Mouse (Mus musculus) forebrain, postnatal 0 days (tissue): ENCODE measurements around the gene Vezf1. TPM values are rescaled to one million over a fixed set of nuclear protein-coding genes. Genes with fewer than 3 reads are reported as not detected.

Experiments used
- ATAC-seq: fragments of 200-750 bp; cut with Nextera tagmentation; 2 replicates; pipeline ENCODE4 v1.8.0; 2017; ENCODE audit warnings: mild to moderate bottlenecking, moderate library complexity
- DNase-seq: peaks from one replicate; pipeline ENCODE4 v3.0.0-alpha.2; 2015
- H3K27ac ChIP-seq: fragments of 300-500 bp; sonication (generic); 2 replicates; pipeline ENCODE4 v1.5.1; 2014; ENCODE audit warnings: low read depth, mild to moderate bottlenecking, antibody characterized with exemption, low read length, moderate library complexity, mixed read lengths
- H3K27me3 ChIP-seq: fragments of 300-500 bp; sonication (generic); 2 replicates; pipeline ENCODE4 v1.6.1; 2014; ENCODE audit warnings: mild to moderate bottlenecking, low read length, mixed read lengths; ENCODE audit not compliant: insufficient read depth
- H3K36me3 ChIP-seq: fragments of 300-500 bp; sonication (generic); 2 replicates; pipeline ENCODE4 v1.6.1; 2014; ENCODE audit warnings: mild to moderate bottlenecking, moderate library complexity; ENCODE audit not compliant: insufficient read depth
- H3K4me1 ChIP-seq: fragments of 300-500 bp; sonication (generic); 2 replicates; pipeline ENCODE4 v1.6.1; 2014; ENCODE audit warnings: antibody characterized with exemption; ENCODE audit not compliant: insufficient read depth
- H3K4me2 ChIP-seq: fragments of 300-500 bp; sonication (generic); 2 replicates; pipeline ENCODE4 v1.6.1; 2014; ENCODE audit warnings: low read depth, mild to moderate bottlenecking, moderate library complexity
- H3K4me3 ChIP-seq: fragments of 300-500 bp; sonication (generic); 2 replicates; pipeline ENCODE4 v1.5.1; 2014; ENCODE audit warnings: low read depth, low read length, mixed read lengths
- H3K9ac ChIP-seq: fragments of 300-500 bp; sonication (generic); 2 replicates; pipeline ENCODE4 v1.6.1; 2014; ENCODE audit warnings: mild to moderate bottlenecking
- H3K9me3 ChIP-seq: fragments of 300-500 bp; sonication (generic); 2 replicates; pipeline ENCODE4 v1.6.1; 2016; ENCODE audit warnings: low read length
- CTCF ChIP-seq: sonication (generic); IDR thresholded peaks from 2 replicates; pipeline ENCODE4 v1.5.1; 2016; ENCODE audit warnings: antibody characterized with exemption, control low read depth, low read depth
- WGBS: fragments of 180-500 bp; shearing (Covaris S2); extraction: QIAGEN DNeasy Blood & Tissue Kit; methylation state at CpG from one replicate; pipeline ENCODE4 v1.1.7; 2014; 5-methylcytosine and 5-hydroxymethylcytosine counted together
- polyA plus RNA-seq: library from polyadenylated mRNA; unstranded; fragments of >200 nt; fragmentation: Nextera tagmentation; extraction: Ambion mirVana; gene quantifications from 2 replicates; pipeline ENCODE4 v1.2.1, GENCODE M21; 2015
- total RNA-seq: library from RNA; depleted of rRNA; stranded (reverse); fragments of >200 nt; gene quantifications from 2 replicates; pipeline ENCODE4 v1.2.3, GENCODE M21; 2014

Vezf1 gene
- total and polyA plus RNA-seq, 2 experiments from 2014 or later, result 34.6 to 43.7 TPM

GRCm38 (mm10) chr11:88045878-88046277 lies 22.2 kb upstream of the Vezf1 start:
- no peak overlapping the region for H3K4me3 ChIP-seq

GRCm38 (mm10) chr11:88046323-88046937 lies 21.6 kb upstream of the Vezf1 start:
- Histone ChIP-seq H3K4me1 (peaks cover 13% of the 10 kb centered on the region), H3K4me2 (peak overlapping the region; percentile 55), H3K27ac (peak overlapping the region; percentile 99), H3K9ac (peak overlapping the region; percentile 98), H3K4me3 (peak overlapping the region; percentile 98), H3K36me3 (peaks cover 2% of the 10 kb centered on the region; the same call in 1 of the 2 replicates), H3K27me3 (no peaks in the 10 kb centered on the region), H3K9me3 (no peaks in the 10 kb centered on the region)
- ATAC-seq, result no peak
- no peak for TF ChIP-seq CTCF
- WGBS, result 52% methylated on average over 17 of the region's 17 CpGs
- DNase-seq, result no peak

More at GRCm38 (mm10) chr11:88045878-88046277, 22.2 kb upstream of the Vezf1 start:
- no peaks in the 10 kb centered on the region for H3K27me3 ChIP-seq
- no peak overlapping the region for H3K4me2 ChIP-seq
- ATAC-seq, result no peak
- H3K9me3 ChIP-seq, result no peaks in the 10 kb centered on the region
- H3K36me3 ChIP-seq, result peaks cover 2% of the 10 kb centered on the region; the same call in 1 of the 2 replicates
- TF ChIP-seq CTCF, result no peak
- no peak overlapping the region for H3K9ac ChIP-seq
- peaks cover 13% of the 10 kb centered on the region for H3K4me1 ChIP-seq
- no peak overlapping the region for H3K27ac ChIP-seq
- WGBS, result 90% methylated on average over 4 of the region's 4 CpGs
- DNase-seq, result no peak

GRCm38 (mm10) chr11:88046944-88047794 lies 20.9 kb upstream of the Vezf1 start, which contains the start of gene Srsf1:
Gene Srsf1, plus strand, starts transcription at chr11:88047373.
- H3K27me3 ChIP-seq, result no peaks in the 10 kb centered on the region
- H3K36me3 ChIP-seq, result peaks cover 2% of the 10 kb centered on the region; the same call in 1 of the 2 replicates
- TF ChIP-seq CTCF, result no peak
- DNase-seq (peak; percentile 100), ATAC-seq (peak; percentile 95)
- H3K9ac ChIP-seq, result peak within 1 kb of the TSS; percentile 98
- peaks cover 13% of the 10 kb centered on the region for H3K4me1 ChIP-seq
- H3K4me2 ChIP-seq, result peak within 1 kb of the TSS; percentile 56
- WGBS, result 2% methylated on average over 54 of the region's 60 CpGs
- H3K9me3 ChIP-seq, result no peaks in the 10 kb centered on the region
- H3K27ac ChIP-seq, result peak within 1 kb of the TSS; percentile 99
- peak within 1 kb of the TSS; percentile 98 for H3K4me3 ChIP-seq

- Histone ChIP-seq H3K9me3 (no peaks in the 10 kb centered on the region), H3K9ac (peak overlapping the region; percentile 98), H3K27ac (peak overlapping the region; percentile 99), H3K4me2 (peak overlapping the region; percentile 56), H3K4me1 (peaks cover 13% of the 10 kb centered on the region), H3K36me3 (peaks cover 2% of the 10 kb centered on the region; the same call in 1 of the 2 replicates), H3K4me3 (peak overlapping the region; percentile 98), H3K27me3 (no peaks in the 10 kb centered on the region)
- no peak; the same call in 1 of the 2 replicates for TF ChIP-seq CTCF
- peak; percentile 74 for ATAC-seq
- peak; percentile 77 for DNase-seq
- WGBS, result 2% methylated on average over 50 of the region's 76 CpGs
These were observed 20.1 kb upstream of the Vezf1 start for GRCm38 (mm10) chr11:88047871-88048531.

- peak overlapping the region; percentile 98 for H3K4me3 ChIP-seq
- DNase-seq (no peak), ATAC-seq (no peak)
- H3K27ac ChIP-seq, result no peak overlapping the region
- no peaks in the 10 kb centered on the region for H3K9me3 ChIP-seq
- peaks cover 2% of the 10 kb centered on the region; the same call in 1 of the 2 replicates for H3K36me3 ChIP-seq
- WGBS, result 22% methylated on average over 26 of the region's 26 CpGs
- H3K9ac ChIP-seq, result peak overlapping the region; percentile 98
- peak overlapping the region; percentile 56 for H3K4me2 ChIP-seq
- no peak for TF ChIP-seq CTCF
- H3K4me1 ChIP-seq, result peaks cover 13% of the 10 kb centered on the region
- no peaks in the 10 kb centered on the region for H3K27me3 ChIP-seq
These were observed 19.0 kb upstream of the Vezf1 start for GRCm38 (mm10) chr11:88048961-88049670.

GRCm38 (mm10) chr11:88049732-88050131 lies 18.3 kb upstream of the Vezf1 start:
- DNase-seq (no peak), ATAC-seq (no peak)
- no peaks in the 10 kb centered on the region for H3K9me3 ChIP-seq
- H3K36me3 ChIP-seq, result peaks cover 2% of the 10 kb centered on the region; the same call in 1 of the 2 replicates
- TF ChIP-seq CTCF, result no peak
- peak overlapping the region; percentile 56 for H3K4me2 ChIP-seq
- no peaks in the 10 kb centered on the region for H3K27me3 ChIP-seq
- peak overlapping the region; percentile 98 for H3K4me3 ChIP-seq
- no peak overlapping the region for H3K27ac ChIP-seq
- H3K9ac ChIP-seq, result peak overlapping the region; percentile 98; the same call in 1 of the 2 replicates
- peaks cover 13% of the 10 kb centered on the region for H3K4me1 ChIP-seq
